Mouse (Mus musculus): ENCODE measurements around the gene Gm9958.

- TF ChIP-seq GATA1 (IDR thresholded peaks at IDR 0.05; ENCODE audit: low read length): no peak
- no peak for TF ChIP-seq TAL1 (IDR thresholded peaks at IDR 0.05; ENCODE audit: low read length)
Observed at GRCm38 (mm10) chr5:90381458-90381857, 14.5 kb downstream of the Gm9958 start.
